Mouse (Mus musculus): ENCODE measurements around the gene Banp. TPM values are rescaled to one million over a fixed set of nuclear protein-coding genes. Genes with fewer than 3 reads are reported as not detected.

The Banp gene
- total and polyA plus RNA-seq, 3 experiments, result 13.1 to 26.9 (median 17.9) TPM

- DNase-seq, result peak; percentile 72 to 77
- Histone ChIP-seq H3K4me3 (peak overlapping the region; percentile 81), H3K9ac (ENCODE audit: low read depth, low read length) (peak overlapping the region; percentile 95), H3K36me3 (ENCODE audit: control insufficient read depth, insufficient read depth, low read length) (peaks cover 2% of the 10 kb centered on the region; the same call in 1 of the 2 replicates), H3K79me2 (replicated peaks; ENCODE audit: control insufficient read depth, insufficient read depth, low read length) (no peaks in the 10 kb centered on the region; the same call in 1 of the 2 replicates), H3K4me1 (ENCODE audit: control insufficient read depth, insufficient read depth, low read length) (peaks cover 10% of the 10 kb centered on the region), H3K27me3 (ENCODE audit: control insufficient read depth, insufficient read depth, low read length) (no peaks in the 10 kb centered on the region), H3K27ac (peak overlapping the region; percentile 99)
- TF ChIP-seq CTCF (IDR thresholded peaks at IDR 0.05) (peak; percentile 43), POLR2A (IDR thresholded peaks at IDR 0.05; ENCODE audit: insufficient read depth, low read depth, low read length) (0 out of 2 replicates have a peak, but pooled peaks have one; percentile 28), EP300 (IDR thresholded peaks at IDR 0.05; ENCODE audit: insufficient read depth, low read depth, low read length) (0 out of 2 replicates have a peak, but pooled peaks have one; percentile 6)
- intact Hi-C loops (cut with DNase I), result no loop called here
- WGBS, result 2% methylated on average over 96 of the region's 97 CpGs
Observed at GRCm38 (mm10) chr8:121950749-121951655, 1.5 kb downstream of the Banp start.

GRCm38 (mm10) chr8:121951656-121952009, 2.1 kb downstream of the Banp start:
- Histone ChIP-seq H3K27me3 (ENCODE audit: control insufficient read depth, insufficient read depth, low read length) (no peaks in the 10 kb centered on the region), H3K79me2 (replicated peaks; ENCODE audit: control insufficient read depth, insufficient read depth, low read length) (no peaks in the 10 kb centered on the region; the same call in 1 of the 2 replicates), H3K9ac (ENCODE audit: low read depth, low read length) (no peak overlapping the region), H3K4me3 (peak overlapping the region; percentile 73), H3K27ac (no peak overlapping the region; the same call in none of the 2 replicates), H3K4me1 (ENCODE audit: control insufficient read depth, insufficient read depth, low read length) (peaks cover 11% of the 10 kb centered on the region), H3K36me3 (ENCODE audit: control insufficient read depth, insufficient read depth, low read length) (peaks cover 2% of the 10 kb centered on the region; the same call in 1 of the 2 replicates)
- 17% methylated on average over 7 of the region's 7 CpGs for WGBS
- TF ChIP-seq EP300 (IDR thresholded peaks at IDR 0.05; ENCODE audit: insufficient read depth, low read depth, low read length) (no peak), CTCF (IDR thresholded peaks at IDR 0.05) (no peak), POLR2A (IDR thresholded peaks at IDR 0.05; ENCODE audit: insufficient read depth, low read depth, low read length) (no peak)
- intact Hi-C loops (cut with DNase I), result no loop called here
- no peak for DNase-seq

GRCm38 (mm10) chr8:121952122-121952521, 2.6 kb downstream of the Banp start:
- TF ChIP-seq CTCF (IDR thresholded peaks at IDR 0.05) (no peak), POLR2A (IDR thresholded peaks at IDR 0.05; ENCODE audit: insufficient read depth, low read depth, low read length) (no peak), EP300 (IDR thresholded peaks at IDR 0.05; ENCODE audit: insufficient read depth, low read depth, low read length) (no peak)
- DNase-seq, result no peak
- Histone ChIP-seq H3K36me3 (ENCODE audit: control insufficient read depth, insufficient read depth, low read length) (peaks cover 2% of the 10 kb centered on the region; the same call in 1 of the 2 replicates), H3K4me3 (no peak overlapping the region), H3K27ac (no peak overlapping the region), H3K9ac (ENCODE audit: low read depth, low read length) (no peak overlapping the region), H3K4me1 (ENCODE audit: control insufficient read depth, insufficient read depth, low read length) (peaks cover 13% of the 10 kb centered on the region), H3K27me3 (ENCODE audit: control insufficient read depth, insufficient read depth, low read length) (no peaks in the 10 kb centered on the region), H3K79me2 (replicated peaks; ENCODE audit: control insufficient read depth, insufficient read depth, low read length) (no peaks in the 10 kb centered on the region; the same call in 1 of the 2 replicates)
- intact Hi-C loops (cut with DNase I), result no loop called here

- DNase-seq, result no peak
- Histone ChIP-seq H3K4me1 (ENCODE audit: control insufficient read depth, insufficient read depth, low read length) (peaks cover 14% of the 10 kb centered on the region), H3K9ac (ENCODE audit: low read depth, low read length) (no peak overlapping the region), H3K36me3 (ENCODE audit: control insufficient read depth, insufficient read depth, low read length) (peaks cover 4% of the 10 kb centered on the region; the same call in 1 of the 2 replicates), H3K27ac (no peak overlapping the region), H3K79me2 (replicated peaks; ENCODE audit: control insufficient read depth, insufficient read depth, low read length) (no peaks in the 10 kb centered on the region; the same call in none of the 2 replicates), H3K27me3 (ENCODE audit: control insufficient read depth, insufficient read depth, low read length) (no peaks in the 10 kb centered on the region), H3K4me3 (no peak overlapping the region)
- 93% methylated on average over 7 of the region's 7 CpGs for WGBS
- no peak for TF ChIP-seq EP300 (IDR thresholded peaks at IDR 0.05; ENCODE audit: insufficient read depth, low read depth, low read length)
- no peak for TF ChIP-seq CTCF (IDR thresholded peaks at IDR 0.05)
- no peak for TF ChIP-seq POLR2A (IDR thresholded peaks at IDR 0.05; ENCODE audit: insufficient read depth, low read depth, low read length)
- intact Hi-C loops (cut with DNase I), result no loop called here
Observed at GRCm38 (mm10) chr8:121952800-121953199, 3.2 kb downstream of the Banp start.

GRCm38 (mm10) chr8:121953821-121954545, 4.4 kb downstream of the Banp start:
- intact Hi-C loops (cut with DNase I), result no loop called here
- no peak for DNase-seq
- H3K27ac ChIP-seq, result no peak overlapping the region
- peaks cover 7% of the 10 kb centered on the region for H3K4me1 ChIP-seq (ENCODE audit: control insufficient read depth, insufficient read depth, low read length)
- no peak overlapping the region for H3K9ac ChIP-seq (ENCODE audit: low read depth, low read length)
- WGBS, result 64% methylated on average over 3 of the region's 3 CpGs
- no peaks in the 10 kb centered on the region for H3K27me3 ChIP-seq (ENCODE audit: control insufficient read depth, insufficient read depth, low read length)
- peaks cover 4% of the 10 kb centered on the region; the same call in 1 of the 2 replicates for H3K36me3 ChIP-seq (ENCODE audit: control insufficient read depth, insufficient read depth, low read length)
- TF ChIP-seq POLR2A (IDR thresholded peaks at IDR 0.05; ENCODE audit: insufficient read depth, low read depth, low read length) (no peak), CTCF (IDR thresholded peaks at IDR 0.05) (no peak), EP300 (IDR thresholded peaks at IDR 0.05; ENCODE audit: insufficient read depth, low read depth, low read length) (no peak)
- peaks cover 2% of the 10 kb centered on the region for H3K79me2 ChIP-seq (replicated peaks; ENCODE audit: control insufficient read depth, insufficient read depth, low read length)
- no peak overlapping the region for H3K4me3 ChIP-seq
